ENCODE assay signal across 19 mouse cellular contexts in the genomic region with DNA sequence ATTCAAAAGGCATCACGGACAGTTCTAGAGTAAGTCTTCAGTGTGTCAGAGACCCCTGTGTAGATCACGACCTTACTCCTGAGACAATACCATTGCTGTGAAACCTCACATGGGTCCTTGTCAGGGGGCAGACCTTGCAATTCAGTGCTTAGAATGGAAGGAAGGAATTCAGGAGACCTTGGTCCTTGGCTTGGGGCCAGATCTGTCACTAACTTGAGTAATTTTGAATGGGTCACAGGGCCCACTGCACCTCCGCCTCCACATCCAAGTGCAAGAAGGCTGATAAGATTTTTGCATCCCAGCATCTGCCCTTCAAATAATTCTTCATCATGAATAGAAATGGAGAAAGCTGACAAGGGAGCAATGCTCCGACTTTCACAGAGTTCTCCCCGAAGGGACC.
DNase-seq lines count a peak whose midpoint lies in the region; ATAC-seq and TF ChIP-seq lines count a peak whose summit lies in the region.
"Had no signal": no experiment of that assay in that cellular context is flagged by ENCODE, and none has a peak within 500 bp of the region (broad histone marks: within the 10 kb centered on the region; RNA-seq: fewer than 3 reads in every experiment).

No protein-coding gene starts in this region.

- no peaks in the 10 kb centered on the region for H3K27me3 ChIP-seq in lung, embryonic 14.5 days (ENCODE audit: insufficient read depth, low read length)
- H3K27me3 ChIP-seq: embryonic facial prominence, embryonic 13.5 days; forebrain, embryonic 13.5 days; heart, embryonic 13.5 days; Patski had no signal

- no peak for TF ChIP-seq POLR2A in lung, adult 2 months (IDR thresholded peaks at IDR 0.05; ENCODE audit: borderline replicate concordance, extremely low read depth, low read depth, low read length)

- H3K9me3 ChIP-seq in lung, embryonic 14.5 days (ENCODE audit: low read depth, low read length): no peaks in the 10 kb centered on the region
- H3K9me3 ChIP-seq: embryonic facial prominence, embryonic 13.5 days; forebrain, embryonic 13.5 days; heart, embryonic 13.5 days; hindbrain, embryonic 15.5 days had no signal

- peak; percentile 25 for DNase-seq in adrenal gland, adult 8-10 months
- no peak for DNase-seq in adrenal gland, postnatal 25 days
- DNase-seq in lung, embryonic 14.5 days: peak; percentile 70
- DNase-seq in lung, adult 2 months: no peak
- DNase-seq in adrenal gland, postnatal 10 days: peak; percentile 56
- peak; percentile 35 to 40 for DNase-seq in adrenal gland, postnatal 36 days
- DNase-seq: cerebellum, adult 18-20 months; cerebellum, adult 9-11 months; cerebellum, postnatal 36 days; forebrain, postnatal 0 days; gastrocnemius, adult 2 months; gastrocnemius, postnatal 25 days; heart, postnatal 36 days had no signal

- H3K9ac ChIP-seq in lung, embryonic 14.5 days: no peak overlapping the region
- H3K9ac ChIP-seq: embryonic facial prominence, embryonic 13.5 days; forebrain, embryonic 13.5 days; forebrain, postnatal 0 days; heart, embryonic 13.5 days; hindbrain, embryonic 15.5 days had no signal

- H3K4me2 ChIP-seq in lung, embryonic 14.5 days: no peak overlapping the region
- H3K4me2 ChIP-seq: embryonic facial prominence, embryonic 13.5 days; forebrain, embryonic 13.5 days; heart, embryonic 13.5 days; hindbrain, embryonic 15.5 days had no signal

- H3K27ac ChIP-seq in lung, embryonic 14.5 days (ENCODE audit: low read depth): no peak overlapping the region
- H3K27ac ChIP-seq: embryonic facial prominence, embryonic 13.5 days; forebrain, embryonic 13.5 days; gastrocnemius, adult 2 months; heart, embryonic 13.5 days; hindbrain, embryonic 15.5 days had no signal

- H3K36me3 ChIP-seq in lung, embryonic 14.5 days (ENCODE audit: insufficient read depth): no peaks in the 10 kb centered on the region
- H3K36me3 ChIP-seq: embryonic facial prominence, embryonic 13.5 days; heart, embryonic 13.5 days; hindbrain, embryonic 15.5 days had no signal

- H3K4me3 ChIP-seq in lung, embryonic 14.5 days (ENCODE audit: low read depth, low read length): no peak overlapping the region
- no peak overlapping the region for H3K4me3 ChIP-seq in lung, adult 2 months (replicated peaks; ENCODE audit: extremely low read depth, low read depth, low read length)
- H3K4me3 ChIP-seq: embryonic facial prominence, embryonic 13.5 days; forebrain, embryonic 13.5 days; gastrocnemius, adult 2 months; heart, embryonic 13.5 days; hindbrain, embryonic 15.5 days had no signal

- H3K4me1 ChIP-seq in lung, embryonic 14.5 days (ENCODE audit: insufficient read depth): peaks cover 23% of the 10 kb centered on the region
- H3K4me1 ChIP-seq in lung, adult 2 months (ENCODE audit: control insufficient read depth, insufficient read depth, low read length): no peaks in the 10 kb centered on the region

- WGBS in lung, embryonic 14.5 days: 29% methylated on average over 5 of the region's 5 CpGs
- 54% methylated on average over 5 of the region's 5 CpGs for WGBS in lung, adult 2 months

- peak; percentile 32; the same call in 1 of the 2 replicates for ATAC-seq in lung, embryonic 14.5 days (ENCODE audit: insufficient read depth)
- ATAC-seq: activated CD4-positive, CD25-positive, alpha-beta regulatory T cell, adult 4 months; forebrain, embryonic 13.5 days; forebrain, postnatal 0 days; Patski had no signal

- no peak for TF ChIP-seq CTCF in lung, embryonic 14.5 days (IDR thresholded peaks at IDR 0.05; ENCODE audit: low read depth)
- TF ChIP-seq CTCF in lung, adult 2 months (IDR thresholded peaks at IDR 0.05; ENCODE audit: insufficient read depth, low read length): no peak

Comparison
In these comparisons a context has a peak if more than half of its experiments do, and no peak if none do; other contexts are left out.
1. DNase-seq: peak in adrenal gland, adult 8-10 months (single experiment), lung, embryonic 14.5 days (single experiment), adrenal gland, postnatal 10 days (single experiment) and adrenal gland, postnatal 36 days (2 of 2); none in adrenal gland, postnatal 25 days (single experiment) and lung, adult 2 months (single experiment).